Mouse (Mus musculus): Measurements from ENCODE around the gene Catsperg1.

DNA sequence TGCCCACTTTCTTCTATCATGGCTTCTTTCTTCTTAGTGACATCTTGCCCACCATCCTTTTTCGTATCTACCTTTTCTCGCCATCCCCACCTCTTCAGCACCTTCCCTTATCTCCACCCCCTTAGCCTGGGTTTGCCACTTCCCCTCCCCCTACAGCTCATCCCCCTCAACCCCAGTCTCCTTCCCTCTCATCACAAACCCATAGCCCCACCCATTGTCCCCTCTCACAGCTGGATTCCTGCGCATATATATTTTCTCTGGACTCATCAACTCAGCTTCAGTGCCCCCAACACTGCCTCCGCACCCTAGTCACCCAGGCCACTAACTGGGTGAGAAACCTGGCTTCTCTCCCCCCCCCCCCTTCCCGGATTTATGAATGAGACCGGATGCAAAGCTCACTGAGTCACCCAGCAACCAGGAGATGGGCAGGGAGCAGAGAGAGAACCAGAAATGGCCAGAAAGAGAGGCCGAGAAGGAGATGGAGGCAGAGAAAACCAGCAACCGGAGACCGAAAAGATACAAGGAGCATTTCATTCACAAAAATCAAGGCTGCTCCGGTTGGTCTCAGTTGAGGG is 45.6 kb downstream of the Catsperg1 start:
- no peak for TF ChIP-seq CTCF (conservative IDR thresholded peaks at IDR 0.05; ENCODE audit: low read length)
- no peak for TF ChIP-seq NANOG (IDR thresholded peaks at IDR 0.05; ENCODE audit: borderline replicate concordance, low read length)
- no peak for TF ChIP-seq POU5F1 (IDR thresholded peaks at IDR 0.05; ENCODE audit: borderline replicate concordance, low read length)

Measured in E14TG2a.4 (cell line).